Mouse (Mus musculus): ENCODE results near the gene Zic1.

The Zic1 gene

GRCm38 (mm10) chr9:91368946-91369292, 3.3 kb upstream of the Zic1 start:
- DNase-seq (ENCODE audit: low spot score in 2 of 2) = no peak

- DNase-seq (ENCODE audit: low spot score in 2 of 2) = no peak
Measured at GRCm38 (mm10) chr9:91368150-91368549, 2.5 kb upstream of the Zic1 start.

- no peak for DNase-seq (ENCODE audit: low spot score in 2 of 2)
Measured at GRCm38 (mm10) chr9:91366999-91367811, 1.6 kb upstream of the Zic1 start.

GRCm38 (mm10) chr9:91366226-91366998, 802 bp upstream of the Zic1 start:
- no peak for DNase-seq (ENCODE audit: low spot score in 2 of 2)

- peak in 1 of 2 experiments; percentile 53 for DNase-seq (ENCODE audit: low spot score in 2 of 2)
Measured at GRCm38 (mm10) chr9:91364971-91365501, 574 bp downstream of the Zic1 start.

GRCm38 (mm10) chr9:91364127-91364970, 1.3 kb downstream of the Zic1 start:
- peak in 1 of 2 experiments; percentile 64 for DNase-seq (ENCODE audit: low spot score in 2 of 2)

- no peak for DNase-seq (ENCODE audit: low spot score in 2 of 2)
Measured at GRCm38 (mm10) chr9:91363814-91364126, 1.8 kb downstream of the Zic1 start.

GRCm38 (mm10) chr9:91363011-91363730, 2.4 kb downstream of the Zic1 start:
- DNase-seq (ENCODE audit: low spot score in 2 of 2) = no peak

GRCm38 (mm10) chr9:91361856-91362601, 3.6 kb downstream of the Zic1 start, which contains the start of gene Zic4:
TSS of gene Zic4 (plus strand) at chr9:91362413.
- DNase-seq (ENCODE audit: low spot score in 2 of 2) = peak in 1 of 2 experiments; percentile 57

- DNase-seq (ENCODE audit: low spot score in 2 of 2) = no peak
Measured at GRCm38 (mm10) chr9:91361033-91361855, 4.4 kb downstream of the Zic1 start.

GRCm38 (mm10) chr9:91360151-91361032, 5.2 kb downstream of the Zic1 start:
- no peak for DNase-seq (ENCODE audit: low spot score in 2 of 2)

- no peak for DNase-seq (ENCODE audit: low spot score in 2 of 2)
Measured at GRCm38 (mm10) chr9:91358851-91359687, 6.5 kb downstream of the Zic1 start.

- no peak for DNase-seq (ENCODE audit: low spot score in 2 of 2)
Measured at GRCm38 (mm10) chr9:91357321-91357720, 8.3 kb downstream of the Zic1 start.

- DNase-seq (ENCODE audit: low spot score in 2 of 2) = no peak
Measured at GRCm38 (mm10) chr9:91356353-91356740, 9.3 kb downstream of the Zic1 start.

GRCm38 (mm10) chr9:91355629-91356352, 9.8 kb downstream of the Zic1 start:
- DNase-seq (ENCODE audit: low spot score in 2 of 2) = no peak

GRCm38 (mm10) chr9:91355270-91355589, 10.4 kb downstream of the Zic1 start:
- DNase-seq (ENCODE audit: low spot score in 2 of 2) = no peak

Data from spleen, postnatal 4 days (tissue).